Mouse (Mus musculus) cerebellum, postnatal 25 days (tissue): ENCODE measurements at regions not wholly inside any gene's neighbourhood (a gene's known extent, or its start where the extent isn't known, plus 50 kb on each side); places are given as distances from the start of the nearest gene placed in this dataset.

Experiments
- DNase-seq, 2 experiments: peaks; one replicate each; pipeline ENCODE4 v3.0.0; 2021; ENCODE audit warnings: mixed read lengths in 2 of 2

- no peak for DNase-seq
Observed at GRCm38 (mm10) chr10:106058050-106058449, 216.9 kb upstream of the Mettl25 start.

DNA sequence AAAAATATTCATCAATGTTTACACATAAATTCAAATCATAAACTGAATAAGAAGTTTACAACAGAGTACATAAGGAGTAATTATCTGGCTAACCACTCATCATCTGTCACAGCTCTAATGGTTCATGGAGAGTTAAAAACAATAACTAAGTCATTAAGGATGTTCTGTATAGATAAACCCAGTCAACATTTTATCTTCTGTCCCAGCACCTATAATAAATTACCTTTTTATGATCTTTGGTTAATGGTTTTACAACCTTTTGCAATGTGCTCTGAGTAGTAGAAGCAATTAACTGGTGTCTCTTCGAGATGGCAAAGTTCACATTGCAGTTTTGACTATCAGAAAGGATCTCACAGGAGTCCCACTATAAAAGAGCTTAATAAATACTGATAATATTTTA, 197.3 kb upstream of the Mettl25 start:
- no peak for DNase-seq

- no peak for DNase-seq
Observed at GRCm38 (mm10) chr10:106038033-106038432, 196.9 kb upstream of the Mettl25 start.

DNA sequence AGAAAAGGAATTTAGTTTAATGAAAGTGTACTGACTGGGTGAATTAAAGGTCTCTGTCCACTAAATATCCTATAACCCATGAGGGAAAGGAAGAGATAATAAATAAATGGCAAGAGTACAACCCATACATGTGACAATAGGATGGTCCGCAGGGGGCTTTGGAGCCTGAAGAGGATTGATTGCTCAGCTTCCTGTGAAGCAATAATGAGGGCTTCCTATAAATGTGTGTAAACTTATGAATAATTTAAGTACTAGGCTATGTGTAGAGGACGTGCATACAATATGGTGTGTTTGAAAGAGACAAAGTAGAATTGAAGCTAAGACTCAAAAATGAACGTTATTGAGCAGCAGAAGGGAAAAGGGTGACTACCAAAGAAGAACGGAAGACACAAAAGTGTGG, 192.2 kb upstream of the Mettl25 start:
- DNase-seq = no peak

- DNase-seq = no peak
Observed at GRCm38 (mm10) chr10:106024648-106025047, 183.5 kb upstream of the Mettl25 start.

GRCm38 (mm10) chr10:106023639-106024215, 182.5 kb upstream of the Mettl25 start:
- no peak for DNase-seq

DNA sequence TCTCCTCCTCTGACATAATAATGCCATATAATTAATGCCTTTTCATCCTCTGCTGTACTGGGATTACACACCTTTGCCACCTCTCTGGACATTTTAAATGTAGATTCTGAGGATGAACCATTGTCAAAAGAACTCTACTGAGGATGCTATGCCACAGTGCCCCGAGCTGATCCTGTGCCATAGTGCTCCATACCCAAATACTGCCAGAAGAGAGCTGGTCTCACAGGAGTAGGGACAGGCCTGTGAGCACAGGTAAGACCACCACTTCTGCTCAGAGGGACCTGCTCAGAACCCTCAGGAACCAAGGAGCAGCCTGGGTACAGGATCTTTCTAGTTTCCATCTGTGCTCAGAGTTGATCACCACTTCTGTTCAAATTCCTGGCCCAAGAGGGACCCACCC, 174.8 kb upstream of the Mettl25 start:
- no peak for DNase-seq

GRCm38 (mm10) chr10:106015436-106015835, 174.3 kb upstream of the Mettl25 start:
- DNase-seq = no peak

DNA sequence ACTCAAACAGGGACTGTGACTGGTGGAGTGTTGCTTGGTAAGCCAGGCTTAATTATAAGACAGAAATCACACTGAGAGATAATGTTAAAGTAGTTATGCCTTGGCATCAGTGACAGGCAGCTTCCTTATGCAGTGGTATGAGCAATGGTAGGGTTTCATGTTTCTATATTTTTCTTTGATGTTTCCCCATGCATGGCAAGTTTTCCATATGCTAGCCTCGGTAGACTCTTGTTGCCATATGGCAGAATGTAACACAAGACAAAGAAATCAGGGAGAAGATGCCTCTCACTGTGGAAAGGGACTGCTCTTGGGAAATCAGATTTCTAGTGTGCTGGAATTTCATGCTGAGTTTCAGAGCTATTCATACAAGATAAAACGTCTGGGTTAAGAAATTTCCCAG, 169.0 kb upstream of the Mettl25 start:
- no peak for DNase-seq

GRCm38 (mm10) chr10:106007331-106007730, 166.2 kb upstream of the Mettl25 start:
- DNase-seq = peak; percentile 6 to 14

GRCm38 (mm10) chr10:106006861-106007260, 165.7 kb upstream of the Mettl25 start:
- DNase-seq = peak; percentile 56 to 63

DNA sequence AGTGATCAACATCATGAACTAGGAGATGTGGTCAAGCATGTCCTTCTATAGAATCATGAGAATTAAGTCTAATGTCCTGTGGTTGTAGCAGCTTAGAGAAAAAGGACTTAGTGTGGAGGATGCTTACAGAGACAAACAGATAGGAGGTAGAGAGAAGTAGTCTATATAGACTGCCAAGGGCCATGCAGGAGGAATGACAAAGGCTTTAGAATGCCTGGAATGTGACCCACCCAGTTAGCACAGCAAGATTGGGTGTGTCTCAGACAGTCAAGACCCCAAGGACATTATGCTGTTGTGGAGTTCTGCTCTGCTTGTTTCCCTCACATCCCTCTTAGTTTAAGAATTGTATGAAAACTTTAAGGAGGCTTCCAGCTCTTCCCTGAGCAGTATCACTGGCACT, 164.9 kb upstream of the Mettl25 start:
- no peak for DNase-seq

DNA sequence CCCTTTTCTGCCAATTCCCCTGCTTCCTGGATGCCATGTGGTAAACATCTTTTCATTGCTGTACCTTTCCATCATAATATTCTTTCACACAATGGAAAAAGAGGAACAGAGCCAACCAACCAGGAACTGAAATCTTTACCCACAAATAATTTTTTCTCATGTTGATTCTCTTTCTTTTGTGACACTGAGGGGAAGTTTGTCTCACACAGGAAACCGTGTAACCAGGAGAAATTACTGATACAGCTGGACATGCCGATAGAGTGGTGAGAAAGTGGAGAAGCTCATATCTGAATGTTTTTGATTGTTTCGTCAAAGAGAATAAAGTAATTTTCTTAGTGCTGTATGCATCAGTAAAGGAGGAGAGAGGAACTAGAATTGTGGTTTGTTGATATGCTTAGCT, 116.3 kb upstream of the Mettl25 start:
- DNase-seq = no peak

DNA sequence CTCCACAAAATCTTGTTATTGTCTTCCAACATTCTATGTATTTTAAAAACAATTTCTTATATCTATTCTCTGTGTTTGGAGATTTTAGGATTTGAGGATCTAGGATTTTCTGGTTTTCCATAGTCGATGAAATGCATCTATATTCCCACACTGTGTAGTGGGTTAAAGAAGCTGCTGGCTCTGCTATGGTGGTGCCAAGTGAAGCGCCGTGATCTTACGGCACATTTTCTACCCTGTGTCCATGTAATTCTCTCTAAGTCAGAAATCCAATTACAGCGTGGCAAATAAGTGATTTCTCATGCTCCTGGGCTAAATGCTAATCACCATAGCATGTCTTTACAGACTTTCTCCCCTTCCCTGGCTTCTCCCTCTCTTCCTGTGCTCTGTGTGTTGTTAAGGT, 92.1 kb upstream of the Mettl25 start:
- DNase-seq = no peak

GRCm38 (mm10) chr10:105932786-105933185, 91.6 kb upstream of the Mettl25 start:
- DNase-seq = no peak

DNA sequence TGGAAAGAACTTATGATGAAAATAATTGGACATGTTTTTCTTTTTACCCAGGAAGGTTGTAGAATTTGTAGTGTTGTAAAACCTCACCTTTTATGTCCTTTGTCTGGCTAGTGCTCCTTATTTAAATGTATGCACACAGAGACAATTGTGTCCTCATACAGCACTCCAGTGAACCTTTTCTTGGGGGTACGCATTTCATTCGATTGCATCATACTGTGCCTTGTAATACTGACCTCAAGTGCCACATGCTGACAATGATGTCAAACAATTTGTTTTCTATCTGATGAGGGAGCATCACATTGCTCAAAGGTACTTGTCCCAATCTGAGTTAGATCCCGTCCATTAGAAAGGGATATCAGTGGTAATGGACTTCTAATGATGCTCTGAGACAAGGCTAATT, 86.4 kb upstream of the Mettl25 start:
- DNase-seq = no peak

GRCm38 (mm10) chr10:105926912-105927238, 85.7 kb upstream of the Mettl25 start:
- no peak for DNase-seq

GRCm38 (mm10) chr10:105926229-105926911, 85.2 kb upstream of the Mettl25 start:
- no peak for DNase-seq

DNA sequence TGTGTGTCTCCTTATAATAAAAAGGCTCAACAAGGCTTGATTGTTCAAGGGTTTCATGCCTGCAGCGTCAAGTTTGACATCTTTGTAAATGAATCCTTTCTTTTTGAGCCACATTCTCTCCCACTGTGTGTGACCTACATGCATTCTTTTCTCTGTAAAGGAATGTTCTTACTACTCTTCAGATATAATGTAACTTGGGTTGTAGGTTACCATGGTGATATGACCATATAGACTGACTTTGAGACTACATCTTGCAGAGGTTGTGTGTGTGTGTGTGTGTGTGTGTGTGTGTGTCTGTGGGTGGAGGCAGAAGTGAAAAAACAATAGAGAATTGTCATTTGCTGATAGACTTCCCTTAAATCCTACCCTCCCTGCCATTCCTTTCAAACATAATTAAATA, 58.5 kb upstream of the Mettl25 start:
- DNase-seq = no peak

DNA sequence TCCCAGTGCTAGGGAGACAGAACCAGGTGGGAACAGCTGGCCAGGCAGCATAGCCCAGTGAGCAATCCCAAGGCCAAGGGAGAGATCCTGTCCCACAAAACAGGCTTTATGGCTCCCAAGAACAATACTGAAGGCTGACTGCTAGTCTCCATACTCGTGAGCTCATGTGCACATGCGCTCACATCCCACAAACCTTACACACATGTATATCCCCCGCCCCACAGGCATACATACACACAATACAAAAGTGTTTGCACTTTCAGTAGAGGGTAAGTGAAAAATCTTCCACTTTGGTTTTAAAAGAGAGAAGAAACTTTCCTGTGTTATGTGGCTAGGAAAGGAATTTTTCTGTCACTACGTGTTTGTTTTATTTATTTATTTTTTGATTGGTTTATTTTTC, 58.0 kb upstream of the Mettl25 start:
- DNase-seq = no peak
